Mouse (Mus musculus) heart, postnatal 36 days (tissue): ENCODE measurements around the gene Map3k15. TPM values are rescaled to one million over a fixed set of nuclear protein-coding genes. Genes with fewer than 3 reads are reported as not detected.

Source experiments
- DNase-seq, 2 experiments: peaks; one replicate each; pipeline ENCODE4 v3.0.0; 2021 to 2022
- intact Hi-C: fragments of 180-260 bp; cut with DNase I; formaldehyde crosslinking; loops from one replicate; pipeline ENCODE4 v1.15.1; 2025
- total RNA-seq, 2 experiments: library from RNA; stranded (reverse); gene quantifications; 2 replicates each; pipeline ENCODE4 v1.2.3; 2021

The Map3k15 gene
- total RNA-seq = under 1 TPM; 0.51 to 0.58 TPM

GRCm38 (mm10) chrX:159988002-159988960 lies at the start of gene Map3k15:
Gene Map3k15 (plus strand): TSS chrX:159988433.
- intact Hi-C loops = loop anchor here (5.0 kb wide), 1 partner anchor 129 kb away; no protein-coding TSS in a partner anchor
- peak; percentile 50 to 61 for DNase-seq

DNA sequence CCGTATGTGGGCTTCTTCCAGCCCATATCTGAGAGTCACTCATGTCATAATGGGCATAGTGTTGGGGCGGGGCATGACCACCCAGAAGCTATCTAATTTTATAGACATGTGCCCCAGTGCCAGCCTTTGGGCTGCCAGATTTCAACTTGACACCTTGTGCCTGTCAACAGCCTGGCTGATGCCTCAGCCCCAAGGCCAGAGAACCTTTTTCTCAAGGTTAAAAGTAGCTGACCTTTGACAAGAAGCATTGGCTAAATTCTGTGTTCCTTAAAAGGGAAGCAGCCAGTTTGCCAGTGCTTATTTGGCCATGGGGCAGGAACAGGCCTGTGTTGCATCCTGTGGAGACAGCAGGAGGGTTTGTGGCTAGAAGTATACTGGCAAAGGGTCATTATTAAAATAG lies 45.7 kb upstream of the Map3k15 start:
- DNase-seq = peak in 1 of 2 experiments; percentile 13
- intact Hi-C loops = no loop called here

DNA sequence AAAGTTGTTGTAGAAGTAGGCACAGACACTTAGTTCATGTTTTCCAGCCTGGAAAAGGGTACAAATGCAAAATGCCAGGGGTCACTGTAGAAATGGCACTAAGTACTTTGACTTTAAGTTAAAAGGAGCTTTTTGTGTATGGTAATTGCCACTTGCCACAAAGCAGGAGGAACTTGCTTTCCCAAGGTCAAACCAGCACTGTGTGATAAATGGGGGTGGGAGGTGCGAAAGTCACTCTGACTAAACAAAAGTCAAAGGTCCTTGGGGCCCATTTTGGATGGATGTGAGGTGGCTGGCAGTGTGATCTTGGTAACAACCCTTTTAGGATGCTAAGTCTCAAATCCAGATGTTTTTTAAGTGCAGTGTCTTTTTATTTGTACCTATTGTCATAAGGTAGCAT lies 44.6 kb upstream of the Map3k15 start:
- intact Hi-C loops = no loop called here
- no peak for DNase-seq

DNA sequence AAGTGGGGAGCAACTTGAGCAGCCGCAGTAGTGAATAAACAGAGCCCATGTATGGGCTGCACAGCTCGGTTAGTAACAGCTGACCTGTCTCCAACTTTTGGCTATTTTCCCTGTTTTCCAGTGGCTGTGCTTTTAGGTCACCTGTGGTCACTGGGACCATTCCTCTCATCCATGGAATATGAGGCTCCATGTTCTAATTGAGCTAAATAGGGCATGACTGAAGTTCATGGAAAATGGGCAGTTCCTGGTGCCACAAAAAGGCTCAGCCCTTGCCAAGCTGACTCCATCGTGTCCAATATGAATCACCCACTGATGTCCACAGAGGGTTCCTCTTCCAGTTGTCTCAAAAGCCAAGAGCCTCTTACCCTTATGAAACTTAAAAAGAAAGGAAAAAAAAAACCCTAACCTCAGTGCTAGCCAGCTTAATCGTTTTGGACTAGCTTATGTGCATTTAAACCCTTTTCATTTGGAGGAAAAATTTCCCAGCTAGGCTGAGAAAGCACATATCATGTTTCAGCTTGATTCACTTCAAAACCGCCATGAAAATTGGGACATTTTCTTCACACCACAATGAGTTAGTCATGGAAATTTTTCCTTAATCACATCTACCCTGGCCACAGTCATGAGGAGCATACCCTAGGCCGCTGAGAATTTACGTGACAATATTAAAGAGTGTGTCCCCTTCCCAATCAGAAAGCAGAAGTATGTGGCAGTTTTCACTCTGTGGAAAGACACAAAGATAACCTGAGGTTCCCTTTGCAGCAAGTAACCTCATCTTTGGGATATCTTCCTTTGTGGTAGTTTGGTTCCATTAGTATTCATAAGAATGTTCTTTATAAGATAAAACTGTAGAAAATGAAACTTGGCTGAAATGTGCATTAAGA lies 34.4 kb upstream of the Map3k15 start:
- intact Hi-C loops = no loop called here
- no peak for DNase-seq

- intact Hi-C loops = no loop called here
- no peak for DNase-seq
Observed at GRCm38 (mm10) chrX:159954430-159954779, 33.8 kb upstream of the Map3k15 start.

- no peak for DNase-seq
- intact Hi-C loops = no loop called here
Observed at GRCm38 (mm10) chrX:159955433-159955832, 32.8 kb upstream of the Map3k15 start.

GRCm38 (mm10) chrX:159961385-159961784 lies 26.8 kb upstream of the Map3k15 start:
- no peak for DNase-seq
- intact Hi-C loops = loop anchor here (5.0 to 10.0 kb wide), 3 partner anchors 207 to 517 kb away; no protein-coding TSS in a partner anchor

DNA sequence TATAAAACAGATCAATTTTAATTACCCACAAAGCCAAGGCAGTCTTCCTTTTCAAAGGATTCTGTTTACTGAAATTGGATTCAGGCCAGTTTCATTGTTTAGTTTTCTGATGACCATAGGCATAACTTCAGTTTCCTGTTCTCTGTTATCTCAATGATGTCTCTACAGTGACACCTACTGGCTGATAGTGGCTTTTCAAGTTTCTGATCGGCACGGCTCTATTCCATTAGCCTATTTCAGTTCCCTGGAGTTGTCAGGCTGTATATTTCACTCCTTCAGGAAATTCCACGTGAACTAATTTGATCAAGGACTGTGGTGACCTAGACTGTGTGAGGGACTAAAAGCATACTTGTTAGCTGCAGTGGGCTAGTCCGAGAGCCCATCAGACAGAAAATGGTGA lies 25.0 kb upstream of the Map3k15 start:
- peak; percentile 38 to 48 for DNase-seq
- intact Hi-C loops = loop anchor here (1.0 to 10.0 kb wide), 4 partner anchors 208 to 518 kb away; no protein-coding TSS in a partner anchor

- intact Hi-C loops = loop anchor here (1.0 to 10.0 kb wide), 4 partner anchors 209 to 519 kb away; no protein-coding TSS in a partner anchor
- DNase-seq = no peak
Observed at GRCm38 (mm10) chrX:159963925-159964324, 24.3 kb upstream of the Map3k15 start.

DNA sequence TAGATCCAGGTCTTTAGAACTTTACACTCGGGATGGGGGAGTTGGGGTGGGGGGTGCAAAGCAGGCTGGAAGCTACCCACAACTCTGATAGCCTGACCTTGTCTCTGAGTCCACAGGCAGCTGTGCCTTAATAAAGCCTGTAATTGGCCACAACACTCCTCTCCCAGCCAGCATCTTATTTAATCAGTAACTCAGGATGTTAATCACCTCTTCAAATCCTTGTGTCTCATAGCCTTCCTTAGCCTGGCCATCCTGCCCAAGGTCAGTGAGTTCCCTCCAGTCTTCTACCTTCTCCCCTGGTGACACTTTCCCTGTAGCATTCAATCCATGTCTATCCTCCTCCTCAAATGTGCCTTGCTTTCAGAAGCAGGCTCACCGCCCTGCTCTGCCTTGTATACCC lies 19.2 kb upstream of the Map3k15 start:
- intact Hi-C loops = loop anchor here (10.0 kb wide), 2 partner anchors 214 to 524 kb away; no protein-coding TSS in a partner anchor
- DNase-seq = no peak

DNA sequence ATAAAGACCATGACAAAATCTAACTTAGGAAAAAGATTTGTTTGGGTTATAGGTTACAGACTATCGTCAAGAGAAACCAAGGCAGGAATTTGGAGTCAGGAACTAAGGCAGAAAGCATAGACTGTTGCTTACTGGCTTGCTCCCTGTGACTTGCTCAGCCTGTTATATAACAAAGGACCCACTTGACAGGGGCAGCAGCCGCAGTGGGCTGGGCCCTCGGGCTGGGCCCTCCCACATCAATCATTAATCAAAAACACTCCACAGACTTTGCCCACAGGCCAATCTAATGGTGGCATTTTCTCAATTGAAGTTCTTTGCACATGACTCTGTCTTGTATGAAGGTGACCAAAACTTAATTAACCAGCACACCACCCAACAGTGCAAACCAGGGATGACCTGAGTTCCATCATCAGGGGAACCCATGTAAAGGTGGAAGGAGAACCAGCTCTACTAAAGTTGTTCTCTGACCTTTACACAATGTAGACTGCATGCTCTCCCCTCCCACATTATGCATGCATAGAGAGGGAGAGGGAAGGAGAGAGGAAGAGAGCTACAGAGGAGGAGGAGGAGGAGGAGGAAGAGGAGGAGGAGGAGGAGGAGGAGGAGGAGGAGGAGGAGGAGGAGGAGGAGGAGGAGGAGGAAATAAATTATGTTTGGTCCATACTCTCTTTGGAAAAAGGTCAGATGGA lies 17.0 kb upstream of the Map3k15 start:
- intact Hi-C loops = loop anchor here (5.0 kb wide), 1 partner anchor 146 kb away; no protein-coding TSS in a partner anchor
- DNase-seq = no peak

- intact Hi-C loops = loop anchor here (5.0 kb wide), 1 partner anchor 144 kb away; no protein-coding TSS in a partner anchor
- DNase-seq = peak in 1 of 2 experiments; percentile 5
Observed at GRCm38 (mm10) chrX:159973730-159974129, 14.5 kb upstream of the Map3k15 start.

DNA sequence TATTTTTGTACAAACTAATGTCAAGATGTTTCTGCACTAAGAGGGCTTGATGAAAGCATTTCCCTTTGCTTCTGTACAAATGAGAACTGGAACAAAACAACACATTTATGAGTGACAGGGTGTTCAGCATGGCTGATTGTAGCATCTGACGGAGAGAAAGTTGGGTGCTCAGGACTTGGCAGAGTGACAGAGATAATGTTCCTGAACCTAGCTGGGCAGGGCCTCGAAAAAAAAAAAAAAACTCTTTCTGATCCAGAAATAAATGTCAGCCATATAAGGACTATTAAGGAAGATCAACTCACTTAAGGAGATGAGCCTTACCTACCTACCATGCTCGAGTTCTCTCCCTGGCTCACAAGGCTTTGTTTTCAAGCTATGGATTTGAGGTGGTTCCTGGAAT lies 12.0 kb upstream of the Map3k15 start:
- intact Hi-C loops = no loop called here
- no peak for DNase-seq

- intact Hi-C loops = no loop called here
- no peak for DNase-seq
Observed at GRCm38 (mm10) chrX:159995808-159996207, 7.6 kb downstream of the Map3k15 start.

- intact Hi-C loops = no loop called here
- DNase-seq = no peak
Observed at GRCm38 (mm10) chrX:160053306-160053705, 65.1 kb downstream of the Map3k15 start.

- intact Hi-C loops = no loop called here
- no peak for DNase-seq
Observed at GRCm38 (mm10) chrX:160054643-160055042, 66.4 kb downstream of the Map3k15 start.

- DNase-seq = no peak
- intact Hi-C loops = no loop called here
Observed at GRCm38 (mm10) chrX:160091973-160092372, 103.7 kb downstream of the Map3k15 start.

GRCm38 (mm10) chrX:160107817-160108216 lies 119.6 kb downstream of the Map3k15 start:
- no peak for DNase-seq
- intact Hi-C loops = no loop called here

DNA sequence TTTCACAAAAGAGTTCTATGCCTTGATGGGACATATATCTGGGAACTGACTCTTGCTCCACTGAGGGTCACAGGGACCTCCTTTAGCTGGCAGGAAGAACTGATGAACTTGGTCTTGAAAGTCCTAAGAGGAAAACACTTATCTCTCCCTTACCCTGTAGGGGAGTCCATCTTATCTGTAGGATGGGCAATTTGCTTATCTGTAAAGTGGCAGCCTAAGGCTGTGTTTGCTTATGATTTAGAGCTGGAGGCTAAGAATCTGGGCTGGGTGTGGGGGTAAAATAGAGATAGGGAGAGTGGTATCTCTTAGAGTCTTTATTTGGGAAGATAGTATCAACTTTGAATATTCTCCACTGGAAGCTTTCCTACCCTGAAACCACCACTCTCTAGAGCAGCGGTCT lies 125.5 kb downstream of the Map3k15 start:
- no peak for DNase-seq
- intact Hi-C loops = loop anchor here (10.0 kb wide), 1 partner anchor 489 kb away; the partner anchor contains the start of gene Sh3kbp1

- intact Hi-C loops = loop anchor here (5.0 to 10.0 kb wide), 3 partner anchors 129 to 491 kb away; partner anchors contain the start of genes Map3k15 and Sh3kbp1
- no peak for DNase-seq
Observed at GRCm38 (mm10) chrX:160116074-160116473, 127.8 kb downstream of the Map3k15 start.
